Mouse (Mus musculus): ENCODE measurements at regions not wholly inside any gene's neighbourhood (a gene's known extent, or its start where the extent isn't known, plus 50 kb on each side); places are given as distances from the start of the nearest gene placed in this dataset.

DNA sequence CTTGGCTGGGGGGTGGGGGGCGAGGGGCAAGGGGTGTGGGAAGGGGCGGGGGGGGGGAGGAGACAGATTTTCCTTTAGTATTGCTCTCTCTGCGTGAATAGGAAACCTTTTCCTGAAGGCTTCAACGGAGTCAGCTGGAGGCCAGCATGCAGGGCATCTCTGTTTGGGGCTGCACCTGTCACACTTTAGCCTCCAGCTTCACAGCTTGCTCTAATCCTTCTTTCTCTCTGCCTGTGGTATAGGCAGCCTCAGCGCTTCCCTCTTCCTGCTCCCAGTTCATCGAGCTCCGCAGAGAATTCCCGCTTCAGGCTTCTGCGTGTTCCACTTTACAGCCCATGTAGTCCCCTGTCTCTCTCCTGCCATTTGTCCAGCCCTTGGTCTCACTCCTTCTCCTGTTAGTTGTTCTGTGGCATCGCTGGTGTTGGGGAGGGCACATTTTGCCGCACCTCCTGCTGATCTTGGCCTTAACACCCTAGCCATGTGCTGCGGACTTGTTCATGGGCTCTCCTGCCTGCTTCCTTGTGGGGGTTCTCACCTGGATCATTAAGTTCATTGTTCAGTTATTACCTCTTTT is 51.7 kb upstream of the Jph4 start:
- peak; percentile 90 for DNase-seq

- peak; percentile 53 for DNase-seq
Observed at GRCm38 (mm10) chr14:55169021-55169855, 52.5 kb upstream of the Jph4 start.

- no peak for DNase-seq
Observed at GRCm38 (mm10) chr14:55169856-55170117, 52.0 kb upstream of the Dhrs2 start.

GRCm38 (mm10) chr14:55171311-55172049 is 50.3 kb upstream of the Dhrs2 start:
- peak; percentile 76 for DNase-seq
